Mouse (Mus musculus) liver, embryonic 11.5 days (tissue): ENCODE results near the gene Dnttip2. TPM values are rescaled to one million over a fixed set of nuclear protein-coding genes. Genes with fewer than 3 reads are reported as not detected.
A peak's percentile ranks its signal among the peaks of the same experiment; 100 is the strongest.

ENCODE experiments used
- ATAC-seq: fragments of 200-750 bp; cut with Nextera tagmentation; replicated peaks from 2 replicates; pipeline ENCODE4 v1.8.0; 2017; ENCODE audit warnings: moderate number of reproducible peaks, mild to moderate bottlenecking, moderate TSS enrichment, moderate library complexity; ENCODE audit not compliant: low FRiP score
- DNase-seq: peaks from one replicate; pipeline ENCODE4 v3.0.0-alpha.2; 2017; ENCODE audit warnings: low spot score
- H3K27ac ChIP-seq: fragments of 300-500 bp; sonication (generic); 2 replicates; pipeline ENCODE4 v1.5.1; 2014; ENCODE audit warnings: mild to moderate bottlenecking, low read depth, low read length, control low read depth
- H3K27me3 ChIP-seq: fragments of 300-500 bp; sonication (generic); replicated peaks from 2 replicates; pipeline ENCODE4 v1.6.1; 2014; ENCODE audit warnings: low read length, mixed read lengths; ENCODE audit not compliant: control insufficient read depth, insufficient read depth
- H3K36me3 ChIP-seq: fragments of 300-500 bp; sonication (generic); 2 replicates; pipeline ENCODE4 v1.6.1; 2014; ENCODE audit warnings: mild to moderate bottlenecking, low read length, moderate library complexity, mixed read lengths; ENCODE audit not compliant: control insufficient read depth, insufficient read depth
- H3K4me1 ChIP-seq: fragments of 300-500 bp; sonication (generic); replicated peaks from 2 replicates; pipeline ENCODE4 v1.6.1; 2014; ENCODE audit warnings: low read length, mixed read lengths; ENCODE audit not compliant: control insufficient read depth, insufficient read depth
- H3K4me2 ChIP-seq: fragments of 300-500 bp; sonication (generic); 2 replicates; pipeline ENCODE4 v1.6.1; 2014; ENCODE audit warnings: mild to moderate bottlenecking, control low read depth, moderate library complexity
- H3K4me3 ChIP-seq: fragments of 300-500 bp; sonication (generic); 2 replicates; pipeline ENCODE4 v1.5.1; 2014; ENCODE audit warnings: low read depth, low read length, control low read depth
- H3K9ac ChIP-seq: fragments of 300-500 bp; sonication (generic); 2 replicates; pipeline ENCODE4 v1.6.1; 2014; ENCODE audit warnings: low read depth, low read length, control low read depth
- H3K9me3 ChIP-seq: fragments of 300-500 bp; sonication (generic); 2 replicates; pipeline ENCODE4 v1.6.1; 2016; ENCODE audit warnings: low read length, inconsistent platforms, mixed read lengths; ENCODE audit not compliant: control insufficient read depth
- WGBS: fragments of 180-500 bp; shearing (Covaris S2); extraction: QIAGEN DNeasy Blood & Tissue Kit; methylation state at CpG from one replicate; pipeline ENCODE4 v1.1.7; 2014; 5-methylcytosine and 5-hydroxymethylcytosine counted together
- polyA plus RNA-seq: library from polyadenylated mRNA; unstranded; fragments of >200 nt; fragmentation: Nextera tagmentation; extraction: Ambion mirVana; gene quantifications from 2 replicates; pipeline ENCODE4 v1.2.1, GENCODE M21; 2014

The Dnttip2 gene
- polyA plus RNA-seq, 1 experiment from 2014 or later: 93.7 TPM

DNA sequence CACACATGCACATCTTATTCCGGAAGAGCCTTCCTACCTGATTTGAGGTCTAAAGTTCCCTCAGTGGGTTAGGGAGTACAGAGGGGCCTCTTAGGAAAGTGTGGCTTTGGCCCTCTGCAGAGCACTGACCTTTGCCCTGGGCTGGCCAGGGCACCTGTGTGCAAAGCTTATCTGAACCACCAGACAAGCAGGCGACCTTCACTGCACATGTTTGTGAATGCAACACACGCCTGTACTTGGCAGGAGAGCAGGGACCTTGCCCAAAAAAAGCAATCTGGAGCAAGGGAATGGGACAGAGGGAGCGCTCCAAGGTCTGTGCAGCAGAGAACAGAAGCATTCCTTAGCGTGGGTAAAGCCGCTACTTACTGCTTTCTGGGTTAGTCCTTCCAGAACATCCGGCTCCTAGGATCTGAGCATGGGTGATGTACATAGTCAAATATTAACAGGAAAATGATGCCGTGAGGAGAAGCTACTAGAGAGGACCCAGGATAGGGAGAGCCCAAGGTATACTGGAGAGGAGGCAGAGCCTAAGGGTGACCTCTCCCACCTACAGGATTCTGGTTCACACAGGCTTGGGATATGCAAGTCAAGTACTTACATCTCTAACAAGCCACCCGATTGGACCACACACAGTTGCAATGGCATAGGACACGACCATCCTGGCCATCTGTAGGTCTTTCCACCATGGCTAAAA lies 38.9 kb downstream of the Dnttip2 start:
- WGBS: 69% methylated on average over 10 of the region's 10 CpGs
- peaks cover 10% of the 10 kb centered on the region for H3K4me1 ChIP-seq
- peak overlapping the region; percentile 52 for H3K27ac ChIP-seq
- ATAC-seq (peak; percentile 59), DNase-seq (no peak)
- H3K9ac ChIP-seq: no peak overlapping the region
- H3K4me2 ChIP-seq: peak overlapping the region; percentile 5; the same call in 1 of the 2 replicates
- H3K36me3 ChIP-seq: no peaks in the 10 kb centered on the region
- no peaks in the 10 kb centered on the region for H3K9me3 ChIP-seq
- H3K27me3 ChIP-seq: no peaks in the 10 kb centered on the region
- no peak overlapping the region for H3K4me3 ChIP-seq

DNA sequence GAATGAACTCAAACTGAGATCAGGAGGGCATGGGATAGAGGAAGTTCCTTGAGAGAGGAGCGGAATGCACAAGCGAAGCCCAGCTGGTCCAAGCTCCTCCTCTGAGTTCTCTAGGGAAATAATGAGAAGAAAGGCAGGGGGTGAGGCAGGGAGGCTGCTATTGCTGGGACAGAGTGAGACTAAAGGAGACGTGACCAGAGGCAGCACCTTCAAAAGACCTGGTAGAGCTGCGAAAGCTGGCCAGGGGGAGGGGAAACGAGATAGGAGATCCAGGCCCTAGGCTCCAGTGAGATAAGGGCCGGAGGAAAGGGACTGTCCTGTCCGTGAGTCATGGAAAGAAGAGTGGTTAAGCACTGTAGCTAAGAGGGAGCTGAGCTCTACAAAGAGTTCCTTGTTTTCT lies 39.7 kb downstream of the Dnttip2 start:
- H3K4me1 ChIP-seq: peaks cover 10% of the 10 kb centered on the region
- no peak overlapping the region for H3K4me2 ChIP-seq
- no peaks in the 10 kb centered on the region for H3K27me3 ChIP-seq
- no peaks in the 10 kb centered on the region for H3K36me3 ChIP-seq
- 23% methylated on average over 7 of the region's 7 CpGs for WGBS
- H3K27ac ChIP-seq: no peak overlapping the region
- no peak overlapping the region for H3K9ac ChIP-seq
- H3K4me3 ChIP-seq: no peak overlapping the region
- DNase-seq (no peak), ATAC-seq (peak; percentile 22; the same call in 1 of the 2 replicates)
- no peaks in the 10 kb centered on the region for H3K9me3 ChIP-seq

DNA sequence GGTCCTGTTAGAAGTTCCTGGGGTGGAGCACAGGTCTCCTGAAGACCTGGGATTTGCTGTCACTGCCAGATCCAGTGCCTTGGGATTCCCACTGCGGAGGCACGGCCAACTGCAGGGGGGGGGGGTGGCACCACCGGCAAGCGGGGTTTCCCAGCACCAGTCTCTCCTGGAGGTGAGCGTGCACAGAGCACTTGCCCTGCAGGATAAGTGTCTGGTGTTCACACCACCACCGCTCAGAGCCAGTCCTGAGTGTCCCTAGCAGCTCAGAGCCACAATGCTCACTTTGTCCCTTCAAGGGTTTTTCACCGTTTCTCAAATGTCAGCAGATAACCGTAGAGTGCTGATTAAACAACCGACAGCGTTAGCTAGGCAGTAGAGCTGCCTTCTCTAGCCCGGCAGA lies 42.4 kb downstream of the Dnttip2 start:
- no peak overlapping the region for H3K4me3 ChIP-seq
- no peak for DNase-seq
- ATAC-seq: no peak

DNA sequence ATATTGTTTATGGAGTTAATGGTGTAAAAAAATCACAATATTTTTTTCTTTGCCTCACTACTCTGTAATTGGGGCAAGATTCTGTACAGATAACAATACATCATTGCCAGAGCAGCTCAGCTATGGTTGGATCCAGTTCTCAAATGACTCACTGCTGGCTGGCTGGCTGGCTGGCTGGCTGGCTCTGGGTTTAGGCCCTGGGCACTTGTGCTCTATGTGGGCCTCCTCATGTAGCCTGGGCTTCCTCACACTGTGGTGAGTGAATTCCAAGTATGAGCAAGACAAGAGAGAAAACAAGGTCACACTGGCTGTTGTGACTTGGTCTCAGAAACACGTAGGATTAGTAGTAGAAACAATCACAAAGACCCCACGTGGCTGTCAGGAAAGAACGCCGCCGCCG lies 43.2 kb downstream of the Dnttip2 start:
- ATAC-seq (no peak), DNase-seq (no peak)
- H3K9ac ChIP-seq: no peak overlapping the region
- 91% methylated on average over 6 of the region's 6 CpGs for WGBS
- no peak overlapping the region for H3K4me3 ChIP-seq
- H3K4me1 ChIP-seq: peaks cover 10% of the 10 kb centered on the region
- no peaks in the 10 kb centered on the region for H3K9me3 ChIP-seq
- H3K27me3 ChIP-seq: no peaks in the 10 kb centered on the region
- H3K36me3 ChIP-seq: no peaks in the 10 kb centered on the region
- no peak overlapping the region for H3K27ac ChIP-seq
- no peak overlapping the region for H3K4me2 ChIP-seq

More for the DNA sequence above, 42.4 kb downstream of the Dnttip2 start:
- 27% methylated on average over 11 of the region's 11 CpGs for WGBS
- H3K27me3 ChIP-seq: no peaks in the 10 kb centered on the region
- H3K9me3 ChIP-seq: no peaks in the 10 kb centered on the region
- H3K9ac ChIP-seq: no peak overlapping the region
- peak overlapping the region; percentile 28; the same call in 1 of the 2 replicates for H3K4me2 ChIP-seq
- no peak overlapping the region for H3K27ac ChIP-seq
- peaks cover 10% of the 10 kb centered on the region for H3K4me1 ChIP-seq
- no peaks in the 10 kb centered on the region for H3K36me3 ChIP-seq

DNA sequence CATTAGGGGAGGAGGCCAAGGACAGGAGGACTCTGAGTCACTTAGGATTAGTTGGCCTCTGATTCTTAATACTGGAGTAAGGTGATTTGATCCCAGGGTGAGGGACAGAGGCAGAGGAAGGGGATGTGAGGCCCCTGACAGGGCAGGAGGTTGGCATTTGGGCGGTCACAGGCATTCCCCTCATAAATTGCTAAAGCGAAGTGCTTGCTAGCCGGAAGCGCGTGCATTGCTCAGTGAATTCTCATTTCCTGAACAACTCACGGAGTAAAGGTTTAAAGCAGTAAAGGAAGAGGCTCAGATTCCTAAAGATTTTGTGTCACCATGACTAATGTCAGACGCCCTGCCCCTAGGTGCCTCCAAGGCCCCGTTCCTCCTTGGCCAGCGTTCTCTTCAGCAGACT lies 48.0 kb downstream of the Dnttip2 start:
- H3K4me3 ChIP-seq: no peak overlapping the region
- H3K4me2 ChIP-seq: no peak overlapping the region
- 70% methylated on average over 9 of the region's 9 CpGs for WGBS
- no peaks in the 10 kb centered on the region for H3K4me1 ChIP-seq
- ATAC-seq (no peak), DNase-seq (no peak)
- no peaks in the 10 kb centered on the region for H3K27me3 ChIP-seq
- H3K36me3 ChIP-seq: no peaks in the 10 kb centered on the region
- no peaks in the 10 kb centered on the region for H3K9me3 ChIP-seq
- H3K27ac ChIP-seq: no peak overlapping the region
- H3K9ac ChIP-seq: no peak overlapping the region

DNA sequence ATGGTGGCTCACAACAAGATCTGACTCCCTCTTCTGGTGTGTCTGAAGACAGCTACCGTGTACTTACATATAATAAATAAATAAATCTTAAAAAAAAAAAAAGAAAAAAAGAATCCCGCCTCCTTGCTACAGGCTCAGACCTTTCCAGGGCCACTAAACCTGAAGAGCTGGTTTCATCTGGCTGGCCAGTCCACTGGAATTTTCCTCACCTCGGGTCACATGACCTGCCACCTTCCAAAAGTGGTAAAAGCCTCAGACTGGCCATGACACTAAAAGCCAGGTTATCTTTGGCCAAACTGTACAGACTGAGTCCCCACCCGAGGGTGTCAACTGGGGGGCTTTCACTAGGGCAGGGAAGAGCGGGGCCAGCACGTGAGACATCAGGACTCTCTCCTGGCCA lies 49.7 kb downstream of the Dnttip2 start:
- WGBS: 83% methylated on average over 6 of the region's 6 CpGs
- H3K36me3 ChIP-seq: no peaks in the 10 kb centered on the region
- no peaks in the 10 kb centered on the region for H3K4me1 ChIP-seq
- no peak overlapping the region for H3K4me2 ChIP-seq
- no peaks in the 10 kb centered on the region for H3K27me3 ChIP-seq
- ATAC-seq (no peak), DNase-seq (no peak)
- no peak overlapping the region for H3K9ac ChIP-seq
- no peak overlapping the region for H3K27ac ChIP-seq
- H3K4me3 ChIP-seq: no peak overlapping the region
- no peaks in the 10 kb centered on the region for H3K9me3 ChIP-seq

DNA sequence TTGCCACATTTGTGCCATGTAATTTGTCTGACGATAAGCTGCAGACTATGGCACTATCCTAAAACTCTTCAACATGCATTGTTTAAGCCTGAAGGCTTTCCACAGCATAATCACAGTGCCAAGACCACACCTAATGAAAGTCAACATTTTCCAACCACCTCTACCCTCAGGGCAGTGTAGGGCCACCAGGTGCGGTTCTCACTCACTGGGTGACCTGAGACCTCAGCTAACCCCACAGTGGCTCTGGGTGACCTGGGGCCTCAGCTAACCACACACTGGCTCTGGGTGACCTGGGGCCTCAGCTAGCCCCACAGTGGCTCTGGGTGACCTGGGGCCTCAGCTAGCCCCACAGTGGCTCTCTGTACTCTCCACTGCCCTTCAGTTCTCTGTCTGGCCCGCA lies 50.3 kb downstream of the Dnttip2 start:
- ATAC-seq: no peak

DNA sequence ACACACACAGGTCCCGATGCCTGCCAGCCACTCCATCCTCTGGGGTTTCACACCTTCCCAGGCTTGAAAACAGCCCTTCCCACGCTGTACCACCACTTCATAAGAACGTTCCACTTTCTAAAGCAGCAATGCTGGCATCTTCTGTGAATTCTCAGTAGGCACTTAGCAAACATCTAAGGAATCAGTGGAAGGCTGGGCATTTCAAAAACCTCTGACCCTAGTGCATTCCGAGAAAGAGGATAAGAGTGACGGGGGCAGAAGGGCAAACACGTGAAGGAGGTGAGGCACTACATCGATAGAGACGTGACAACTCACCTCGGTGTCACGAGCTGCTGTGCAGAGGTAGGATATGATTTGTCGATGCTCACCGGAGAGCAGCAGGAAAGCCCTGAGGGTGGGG lies 56.3 kb downstream of the Dnttip2 start:
- Histone ChIP-seq H3K9ac (no peak overlapping the region), H3K27ac (no peak overlapping the region), H3K4me2 (no peak overlapping the region), H3K4me1 (no peaks in the 10 kb centered on the region), H3K36me3 (no peaks in the 10 kb centered on the region), H3K4me3 (no peak overlapping the region), H3K9me3 (no peaks in the 10 kb centered on the region), H3K27me3 (no peaks in the 10 kb centered on the region)
- 68% methylated on average over 12 of the region's 12 CpGs for WGBS
- no peak for ATAC-seq
- no peak for DNase-seq

More for the DNA sequence above, 50.3 kb downstream of the Dnttip2 start:
- Histone ChIP-seq H3K36me3 (no peaks in the 10 kb centered on the region), H3K4me1 (no peaks in the 10 kb centered on the region), H3K27ac (no peak overlapping the region), H3K4me3 (no peak overlapping the region), H3K9ac (no peak overlapping the region), H3K9me3 (no peaks in the 10 kb centered on the region), H3K27me3 (no peaks in the 10 kb centered on the region), H3K4me2 (no peak overlapping the region)
- no peak for DNase-seq
- 84% methylated on average over 3 of the region's 3 CpGs for WGBS

DNA sequence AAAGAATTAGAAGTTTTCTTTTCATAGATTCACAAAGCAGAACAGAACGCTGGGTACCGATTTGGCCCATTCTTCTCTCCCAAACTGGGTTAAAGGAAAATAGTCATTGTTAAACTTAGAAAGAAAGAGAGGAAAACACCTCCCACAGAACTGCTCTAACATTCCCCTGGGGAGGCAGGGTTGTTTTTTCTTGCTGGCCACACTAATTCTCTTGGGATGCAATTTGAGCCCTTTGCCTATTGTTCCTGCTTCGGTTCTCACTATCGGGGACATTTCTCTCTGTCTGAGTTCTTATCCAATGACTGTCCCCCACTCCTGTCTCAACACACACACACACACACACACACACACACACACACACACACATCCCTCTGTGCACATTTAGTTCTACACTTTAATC lies 59.3 kb downstream of the Dnttip2 start:
- Histone ChIP-seq H3K27me3 (no peaks in the 10 kb centered on the region), H3K4me3 (no peak overlapping the region), H3K36me3 (no peaks in the 10 kb centered on the region), H3K4me2 (no peak overlapping the region), H3K9me3 (no peaks in the 10 kb centered on the region), H3K9ac (no peak overlapping the region), H3K27ac (no peak overlapping the region), H3K4me1 (no peaks in the 10 kb centered on the region)
- DNase-seq (no peak), ATAC-seq (no peak)
- WGBS: 63% methylated on average over 4 of the region's 4 CpGs
